Mouse (Mus musculus) gastrocnemius, postnatal 4 days (tissue): ENCODE measurements around the gene Spdya. TPM values are rescaled to one million over a fixed set of nuclear protein-coding genes. Genes with fewer than 3 reads are reported as not detected.
"Not testable (repeated sequence)": the region's sequence is repeated elsewhere in the genome, so short reads cannot be mapped to it uniquely, and the experiment has no call there.

Experiments used
- DNase-seq, 2 experiments: peaks; one replicate each; pipeline ENCODE4 v3.0.0; 2021 to 2022; ENCODE audit warnings: low spot score in 2 of 2, mixed read lengths in 2 of 2
- total RNA-seq, 2 experiments: library from RNA; stranded (reverse); gene quantifications; 2 replicates each; pipeline ENCODE4 v1.2.3; 2021

Gene Spdya
- total RNA-seq, 2 experiments from 2014 or later, result 0.73 to 0.83 TPM

DNA sequence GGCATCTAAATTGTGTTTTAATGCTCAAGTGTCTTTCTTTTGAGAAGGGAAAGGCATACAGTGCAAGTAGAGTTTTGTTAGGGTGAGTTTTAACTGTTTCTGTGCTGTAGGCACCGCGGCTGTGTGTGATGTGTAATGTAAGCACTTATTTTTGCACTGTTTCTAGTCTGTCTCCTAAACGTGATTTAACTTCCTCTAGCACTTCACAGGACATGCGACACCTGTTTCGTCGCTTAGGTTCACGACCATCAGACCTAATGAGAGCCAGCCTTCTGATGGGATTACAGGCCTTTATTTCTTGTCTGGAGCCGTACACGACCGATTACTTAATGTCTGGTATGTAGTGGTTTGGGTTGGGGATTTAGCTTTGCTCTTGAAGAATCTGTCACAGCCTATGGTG lies 79.9 kb downstream of the Spdya start:
- no peak for DNase-seq

DNA sequence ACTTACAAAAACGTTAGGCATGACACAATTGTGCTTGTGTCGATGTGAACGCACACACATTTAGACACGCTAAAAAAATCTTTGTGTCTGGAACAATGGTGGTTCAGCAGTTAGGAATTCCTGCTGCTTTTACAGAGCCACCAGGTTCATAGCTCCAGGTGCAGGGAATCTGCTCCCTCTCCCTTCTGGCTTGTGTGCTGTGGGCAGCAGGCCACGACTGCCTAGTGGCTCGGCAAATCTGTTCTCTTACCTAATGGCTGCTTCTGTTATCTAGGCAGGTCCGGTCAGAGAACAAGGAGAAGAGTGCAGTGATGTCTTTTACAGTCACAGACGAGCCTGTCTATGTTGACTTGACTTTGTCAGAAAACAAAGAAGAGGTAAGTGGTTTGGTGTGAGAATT lies 81.5 kb downstream of the Spdya start:
- no peak for DNase-seq

DNA sequence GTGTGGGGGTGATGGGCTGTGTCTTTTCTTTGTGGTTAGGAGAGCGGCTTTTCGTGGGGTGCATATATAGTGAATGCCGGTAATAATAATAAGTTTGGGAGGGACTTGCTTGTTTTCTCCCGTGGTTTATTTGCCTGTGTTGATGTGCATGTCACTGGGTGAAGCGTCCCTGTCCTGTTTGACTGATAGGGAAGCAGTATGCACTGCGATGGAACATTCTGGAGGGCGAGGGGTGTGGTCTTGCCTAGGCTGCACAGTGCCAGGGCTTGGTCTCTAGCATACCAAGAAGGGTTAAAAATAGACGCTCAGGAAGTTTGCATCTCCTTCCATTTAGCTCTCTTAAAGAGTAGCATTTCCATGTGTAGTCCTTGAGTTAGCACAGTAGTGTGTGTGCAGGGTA lies 84.9 kb downstream of the Spdya start:
- no peak for DNase-seq

DNA sequence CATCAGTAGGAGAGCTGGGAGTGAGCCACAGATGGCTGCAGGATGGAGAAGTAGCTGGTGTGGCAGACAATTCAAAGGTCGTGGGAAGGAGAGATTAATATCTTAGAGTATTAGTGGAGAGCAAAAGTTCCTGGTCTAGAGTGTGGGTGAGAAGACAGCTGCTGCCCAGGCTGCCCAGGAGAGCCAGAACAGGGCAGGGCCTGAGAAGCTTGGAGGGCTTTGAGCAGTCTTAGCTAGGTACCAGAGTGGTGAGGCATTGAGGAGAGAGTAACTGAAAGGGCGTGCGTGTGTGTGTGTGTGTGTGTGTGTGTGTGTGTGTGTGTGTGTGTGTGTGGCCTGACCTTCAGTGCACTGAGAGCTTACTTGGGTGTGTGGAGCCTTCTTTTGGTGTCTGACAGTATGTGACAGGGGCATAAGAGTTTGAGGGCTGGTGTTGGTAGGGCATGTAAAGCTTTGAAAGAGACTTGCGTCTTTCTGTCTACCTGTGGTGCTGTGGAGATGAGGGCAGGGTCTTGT lies 85.9 kb downstream of the Spdya start:
- DNase-seq, result no peak

DNA sequence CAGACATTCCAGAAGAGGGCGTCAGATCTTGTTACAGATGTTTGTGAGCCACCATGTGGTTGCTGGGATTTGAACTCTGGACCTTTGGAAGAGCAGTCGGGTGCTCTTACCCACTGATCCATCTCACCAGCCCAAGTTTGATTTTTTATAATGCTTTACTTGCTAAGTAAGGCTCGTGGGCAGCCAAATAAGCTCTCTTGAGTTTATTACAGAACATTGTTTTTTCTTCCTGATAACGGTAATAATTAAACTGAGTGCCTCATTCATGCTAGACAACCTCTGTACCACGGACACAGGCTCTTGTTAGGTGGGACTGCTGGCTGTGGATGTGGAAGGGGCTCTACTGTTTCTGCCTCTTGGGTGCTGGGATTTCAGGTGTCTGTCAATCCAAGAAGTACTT lies 87.2 kb downstream of the Spdya start:
- not testable (repeated sequence) for DNase-seq

Other genes with a start within 250 kb of the Spdya start
- gene Emilin2, start 240.1 kb upstream of the Spdya start, total RNA-seq, result 10 to 100 TPM; 72.4 to 82.1 TPM
- gene Gm4707, start 92.1 kb upstream of the Spdya start, total RNA-seq, result 1 to 10 TPM; 3.2 to 3.9 TPM
- 10 to 100 TPM; 30.4 to 36.2 TPM for gene Smchd1, start 76.7 kb upstream of the Spdya start, total RNA-seq
- gene Ndc80, start 25.2 kb upstream of the Spdya start, total RNA-seq, result 10 to 100 TPM; 12.1 to 13.1 TPM
- gene Wdr43, start 63.8 kb downstream of the Spdya start, total RNA-seq, result 10 to 100 TPM; 34.9 to 39.8 TPM
- gene Togaram2, start 121.2 kb downstream of the Spdya start, total RNA-seq, result under 1 TPM; 0.39 to 0.47 TPM
- not detected for gene Pcare, start 200.8 kb downstream of the Spdya start, total RNA-seq
- gene Clip4, start 216.4 kb downstream of the Spdya start, total RNA-seq, result 10 to 100 TPM; 27.6 to 33.8 TPM